Mouse (Mus musculus) heart, embryonic 16.5 days (tissue): ENCODE results near the gene Gm20388. TPM values are rescaled to one million over a fixed set of nuclear protein-coding genes. Genes with fewer than 3 reads are reported as not detected.

Experiments used
- ATAC-seq: fragments of 200-750 bp; cut with Nextera tagmentation; replicated peaks from 2 replicates; pipeline ENCODE4 v1.8.0; 2017; ENCODE audit warnings: moderate number of reproducible peaks; ENCODE audit not compliant: insufficient read depth, low FRiP score; ENCODE audit errors: extremely low read depth
- H3K27ac ChIP-seq: fragments of 300-500 bp; sonication (generic); 2 replicates; pipeline ENCODE4 v1.5.1; 2014; ENCODE audit warnings: mild to moderate bottlenecking, low read length, control low read depth, moderate library complexity
- H3K27me3 ChIP-seq: fragments of 300-500 bp; sonication (generic); 2 replicates; pipeline ENCODE4 v1.6.1; 2014; ENCODE audit warnings: low read length, mixed read lengths; ENCODE audit not compliant: control insufficient read depth, insufficient read depth
- H3K36me3 ChIP-seq: fragments of 300-500 bp; sonication (generic); 2 replicates; pipeline ENCODE4 v1.6.1; 2014; ENCODE audit not compliant: control insufficient read depth, insufficient read depth
- H3K4me1 ChIP-seq: fragments of 300-500 bp; sonication (generic); 2 replicates; pipeline ENCODE4 v1.6.1; 2014; ENCODE audit warnings: low read length, mixed read lengths; ENCODE audit not compliant: control insufficient read depth, insufficient read depth
- H3K4me2 ChIP-seq: fragments of 300-500 bp; sonication (generic); 2 replicates; pipeline ENCODE4 v1.6.1; 2014; ENCODE audit warnings: low read depth, mild to moderate bottlenecking, control low read depth, low read length
- H3K4me3 ChIP-seq: fragments of 300-500 bp; sonication (generic); 2 replicates; pipeline ENCODE4 v1.5.1; 2014; ENCODE audit warnings: mild to moderate bottlenecking, control low read depth, low read length
- H3K9ac ChIP-seq: fragments of 300-500 bp; sonication (generic); 2 replicates; pipeline ENCODE4 v1.6.1; 2014; ENCODE audit warnings: low read length, control low read depth
- H3K9me3 ChIP-seq: fragments of 300-500 bp; sonication (generic); replicated peaks from 2 replicates; pipeline ENCODE4 v1.6.1; 2016; ENCODE audit warnings: low read length; ENCODE audit not compliant: control insufficient read depth
- WGBS: fragments of 180-500 bp; shearing (Covaris S2); extraction: QIAGEN DNeasy Blood & Tissue Kit; methylation state at CpG from one replicate; pipeline ENCODE4 v1.1.7; 2014; 5-methylcytosine and 5-hydroxymethylcytosine counted together
- polyA plus RNA-seq: library from polyadenylated mRNA; unstranded; fragments of >200 nt; fragmentation: Nextera tagmentation; extraction: Ambion mirVana; gene quantifications from 2 replicates; pipeline ENCODE4 v1.2.1, GENCODE M21; 2015

Gm20388 gene
- polyA plus RNA-seq, 1 experiment from 2014 or later = 4.5 TPM

DNA sequence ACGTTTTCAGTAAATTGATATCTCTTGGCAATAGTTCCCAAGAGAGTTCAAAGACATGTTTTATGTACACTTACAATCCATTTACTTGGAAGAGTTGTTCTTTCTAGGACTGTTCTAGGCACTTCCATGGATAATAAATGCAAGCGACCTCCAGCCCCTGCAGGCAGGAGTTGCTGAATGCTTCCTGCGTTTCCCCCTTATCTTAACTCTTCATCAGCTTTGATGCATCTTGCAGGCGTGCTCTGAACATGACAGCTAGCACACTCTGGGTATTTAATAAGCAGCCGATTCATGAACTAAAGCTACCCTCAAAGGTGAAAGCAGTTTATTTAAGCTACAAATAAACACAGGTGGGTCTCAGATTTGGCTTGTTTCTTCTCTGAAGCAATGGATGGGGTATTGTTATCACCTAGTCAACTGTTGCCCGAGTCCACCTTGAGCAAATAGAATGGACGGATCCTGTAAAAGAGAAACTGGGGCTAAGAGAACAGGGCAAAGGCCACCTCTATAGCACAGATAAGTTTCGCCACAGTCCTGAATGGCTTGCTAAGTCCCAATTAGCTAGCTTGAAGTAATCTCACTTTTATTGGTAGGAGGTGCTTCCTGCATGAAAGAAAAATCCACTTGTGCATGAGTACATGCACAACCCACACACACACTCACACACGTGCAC, 818.0 kb downstream of the Gm20388 start:
- WGBS = 59% methylated on average over 9 of the region's 9 CpGs
- no peak overlapping the region for H3K9ac ChIP-seq
- no peak overlapping the region for H3K27ac ChIP-seq
- no peaks in the 10 kb centered on the region for H3K36me3 ChIP-seq
- H3K4me3 ChIP-seq = no peak overlapping the region
- peaks cover 8% of the 10 kb centered on the region for H3K27me3 ChIP-seq
- no peak overlapping the region for H3K4me2 ChIP-seq
- H3K9me3 ChIP-seq = no peaks in the 10 kb centered on the region
- no peak for ATAC-seq
- no peaks in the 10 kb centered on the region for H3K4me1 ChIP-seq

DNA sequence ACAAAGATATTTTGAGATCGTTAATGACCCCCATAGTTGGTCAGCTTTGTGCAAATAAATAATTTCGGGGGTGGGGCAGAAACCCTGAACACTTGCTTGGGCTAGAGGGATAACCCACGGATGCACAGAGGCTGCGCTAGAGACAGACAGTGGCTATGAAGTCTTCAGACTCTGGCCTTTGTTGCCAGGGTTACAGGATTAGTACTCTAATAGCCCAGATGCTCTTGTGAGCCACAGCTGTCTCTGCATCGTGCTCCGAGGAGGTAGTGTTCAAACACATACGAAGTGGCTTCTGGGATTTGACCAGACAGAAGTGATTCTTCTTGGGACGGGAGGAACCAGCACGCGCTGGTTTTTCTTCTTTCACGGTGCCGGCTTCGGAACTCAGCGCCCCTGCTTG, 820.9 kb downstream of the Gm20388 start:
- Histone ChIP-seq H3K27ac (no peak overlapping the region), H3K4me3 (no peak overlapping the region), H3K36me3 (no peaks in the 10 kb centered on the region), H3K9ac (no peak overlapping the region), H3K27me3 (peaks cover 16% of the 10 kb centered on the region), H3K4me2 (no peak overlapping the region), H3K9me3 (no peaks in the 10 kb centered on the region), H3K4me1 (peaks cover 8% of the 10 kb centered on the region)
- ATAC-seq = no peak
- WGBS = 46% methylated on average over 14 of the region's 14 CpGs

DNA sequence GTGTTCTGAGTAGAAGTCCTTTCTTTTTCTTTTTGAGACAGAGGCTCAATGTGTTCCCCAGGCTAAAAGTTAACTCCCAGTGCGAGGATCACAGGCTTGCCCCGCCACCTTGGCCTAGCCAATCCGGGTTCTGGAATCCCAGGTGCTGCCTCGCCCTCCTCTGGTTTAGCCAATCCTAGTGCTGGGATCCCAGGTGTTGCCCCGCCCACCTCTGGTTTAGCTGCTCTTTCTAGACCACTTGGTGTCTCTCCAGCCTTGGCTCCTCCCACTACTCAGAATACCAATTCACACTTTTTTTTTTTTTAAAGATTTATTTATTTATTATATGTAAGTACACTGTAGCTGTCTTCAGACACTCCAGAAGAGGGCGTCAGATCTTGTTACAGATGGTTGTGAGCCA, 821.4 kb downstream of the Gm20388 start:
- 55% methylated on average over 5 of the region's 6 CpGs for WGBS
- Histone ChIP-seq H3K4me3 (no peak overlapping the region), H3K27me3 (peaks cover 19% of the 10 kb centered on the region), H3K9me3 (no peaks in the 10 kb centered on the region), H3K4me1 (peaks cover 8% of the 10 kb centered on the region), H3K9ac (no peak overlapping the region), H3K36me3 (no peaks in the 10 kb centered on the region), H3K27ac (no peak overlapping the region), H3K4me2 (no peak overlapping the region)
- ATAC-seq = no peak

DNA sequence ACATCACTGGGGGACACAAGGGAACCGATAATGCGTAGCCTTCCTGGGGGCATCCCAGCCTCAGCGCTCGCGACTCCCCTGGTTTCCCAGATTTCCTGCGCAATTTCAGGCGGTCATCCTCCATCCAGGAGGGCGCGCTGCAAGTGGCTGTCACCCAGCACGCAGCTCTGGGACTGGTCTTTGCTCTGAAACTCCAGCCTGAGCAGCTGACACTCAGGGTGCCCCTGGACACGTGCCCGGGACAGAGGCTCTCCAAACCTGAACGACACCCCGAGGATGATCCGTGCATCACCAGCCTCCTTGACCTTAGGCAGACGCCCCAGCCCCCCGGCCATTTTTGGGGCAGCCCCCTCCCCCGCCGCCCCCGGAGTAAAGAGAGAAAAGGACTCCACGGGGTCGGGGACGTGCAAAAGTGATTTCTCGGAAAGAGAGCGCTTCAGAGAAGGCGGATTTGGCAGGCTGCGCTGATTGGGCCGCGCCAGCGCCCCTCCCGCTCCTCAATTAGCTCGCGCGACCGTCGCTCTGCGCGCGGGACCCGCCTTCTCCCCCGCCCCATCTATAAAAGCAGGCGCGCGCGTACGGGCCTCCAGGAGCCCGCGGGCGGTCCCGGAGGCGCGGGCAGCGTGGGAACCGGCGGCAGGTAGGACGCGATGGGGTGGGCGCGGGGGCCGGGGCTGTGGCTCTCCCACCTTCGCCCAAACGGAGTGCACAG, 825.3 kb downstream of the Gm20388 start, which contains the start of gene Irf8:
Gene Irf8 (plus strand): TSS at position 589 of the 712 bp plus-strand sequence.
- H3K4me2 ChIP-seq = peak within 1 kb of the TSS; percentile 99
- peaks cover 29% of the 10 kb centered on the region for H3K27me3 ChIP-seq
- H3K4me3 ChIP-seq = peak within 1 kb of the TSS; percentile 65
- peak within 1 kb of the TSS; percentile 46; the same call in 1 of the 2 replicates for H3K27ac ChIP-seq
- no peaks in the 10 kb centered on the region for H3K9me3 ChIP-seq
- peak; percentile 96 for ATAC-seq
- H3K36me3 ChIP-seq = no peaks in the 10 kb centered on the region
- peak within 1 kb of the TSS; percentile 73 for H3K9ac ChIP-seq
- peaks cover 8% of the 10 kb centered on the region for H3K4me1 ChIP-seq
- WGBS = under 1% methylated on average over 52 of the region's 62 CpGs

DNA sequence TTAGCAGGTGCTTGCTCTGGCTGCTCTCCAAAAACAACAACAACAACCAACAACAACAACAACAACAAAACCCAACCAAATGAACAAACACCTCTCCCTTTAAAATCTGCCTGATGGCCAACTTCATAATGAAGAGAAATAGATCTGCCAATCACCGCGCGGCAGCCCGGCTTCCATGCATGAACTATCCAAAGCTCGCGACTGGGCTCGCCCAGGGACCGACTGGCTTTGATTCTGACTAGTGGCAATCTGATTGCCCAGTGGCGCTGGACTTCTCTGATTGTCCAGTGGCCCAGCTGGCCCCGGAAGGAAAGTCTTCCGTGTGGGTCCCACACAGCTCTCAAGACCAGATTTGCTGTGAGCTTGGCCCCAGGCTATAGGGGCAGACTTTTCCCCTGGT, 825.8 kb downstream of the Gm20388 start:
- no peak overlapping the region for H3K27ac ChIP-seq
- H3K4me3 ChIP-seq = peak overlapping the region; percentile 65
- peak; percentile 34; the same call in 1 of the 2 replicates for ATAC-seq
- 5% methylated on average over 11 of the region's 11 CpGs for WGBS
- no peaks in the 10 kb centered on the region for H3K9me3 ChIP-seq
- peaks cover 27% of the 10 kb centered on the region for H3K27me3 ChIP-seq
- H3K4me1 ChIP-seq = peaks cover 8% of the 10 kb centered on the region
- H3K9ac ChIP-seq = peak overlapping the region; percentile 73
- peak overlapping the region; percentile 99 for H3K4me2 ChIP-seq
- no peaks in the 10 kb centered on the region for H3K36me3 ChIP-seq

DNA sequence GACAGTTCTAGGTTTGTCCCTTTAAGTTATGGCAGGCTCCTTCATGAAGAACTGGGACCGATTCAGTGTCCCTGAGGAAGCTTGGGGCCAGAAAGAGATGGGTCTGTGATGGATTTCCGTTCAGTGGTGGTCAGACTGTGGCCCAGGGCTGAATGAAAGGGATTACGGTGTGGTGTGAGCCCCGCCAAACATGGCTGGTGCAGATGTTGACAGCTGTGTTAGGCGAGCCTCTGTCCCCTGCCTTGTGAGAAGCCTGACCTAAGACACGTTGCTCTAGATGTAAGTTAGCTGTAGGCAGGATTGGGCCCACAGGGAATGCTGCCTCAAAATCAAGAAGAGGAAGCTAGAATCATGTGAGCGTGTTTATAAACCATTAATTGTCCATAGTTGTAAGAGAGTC, 826.5 kb downstream of the Gm20388 start:
- peaks cover 27% of the 10 kb centered on the region for H3K27me3 ChIP-seq
- H3K27ac ChIP-seq = no peak overlapping the region
- H3K36me3 ChIP-seq = no peaks in the 10 kb centered on the region
- no peak for ATAC-seq
- H3K9ac ChIP-seq = peak overlapping the region; percentile 73
- peak overlapping the region; percentile 65 for H3K4me3 ChIP-seq
- H3K4me1 ChIP-seq = peaks cover 8% of the 10 kb centered on the region
- 51% methylated on average over 7 of the region's 7 CpGs for WGBS
- peak overlapping the region; percentile 99 for H3K4me2 ChIP-seq
- H3K9me3 ChIP-seq = no peaks in the 10 kb centered on the region

DNA sequence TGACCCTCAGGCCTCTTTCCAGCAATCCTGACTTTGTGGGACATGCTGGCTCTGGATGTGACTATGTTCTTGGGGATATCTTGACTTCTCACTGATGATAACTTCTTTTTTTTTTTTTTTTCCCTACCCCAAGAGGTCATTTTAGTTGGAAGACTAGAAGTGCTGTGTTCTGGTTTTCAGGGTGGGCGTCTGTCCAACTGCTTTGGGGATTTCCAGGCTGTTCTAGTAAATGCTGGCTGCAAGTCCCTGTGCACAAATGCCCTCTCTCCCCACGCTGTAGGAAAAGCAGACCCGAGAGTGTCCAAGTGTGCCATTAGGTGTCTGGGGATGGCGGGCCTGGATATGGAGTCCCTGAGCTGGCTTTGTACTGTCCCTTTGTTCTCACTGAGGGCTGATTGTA, 828.1 kb downstream of the Gm20388 start:
- WGBS = 60% methylated on average over 4 of the region's 4 CpGs
- Histone ChIP-seq H3K9me3 (no peaks in the 10 kb centered on the region), H3K36me3 (no peaks in the 10 kb centered on the region), H3K27me3 (peaks cover 23% of the 10 kb centered on the region), H3K27ac (no peak overlapping the region), H3K4me1 (peaks cover 8% of the 10 kb centered on the region), H3K4me3 (no peak overlapping the region), H3K9ac (no peak overlapping the region), H3K4me2 (peak overlapping the region; percentile 99)
- no peak for ATAC-seq

DNA sequence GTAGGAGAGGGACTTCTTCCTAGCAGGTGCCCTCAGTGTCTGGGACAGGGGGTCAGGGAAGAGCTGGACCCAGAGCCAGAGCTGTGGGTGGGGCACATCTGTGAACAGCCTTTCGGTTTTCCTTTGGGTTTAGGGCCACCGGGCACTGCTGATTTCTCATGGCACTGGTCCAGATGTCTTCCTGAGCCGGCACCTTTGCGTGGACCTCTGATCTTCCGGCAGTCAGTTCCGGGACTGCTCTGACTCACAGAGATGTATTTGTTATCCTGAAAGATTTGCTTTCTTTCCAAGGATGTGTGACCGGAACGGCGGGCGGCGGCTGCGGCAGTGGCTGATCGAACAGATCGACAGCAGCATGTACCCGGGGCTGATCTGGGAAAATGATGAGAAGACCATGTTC, 828.9 kb downstream of the Gm20388 start:
- peaks cover 20% of the 10 kb centered on the region for H3K27me3 ChIP-seq
- peaks cover 8% of the 10 kb centered on the region for H3K4me1 ChIP-seq
- no peak overlapping the region for H3K9ac ChIP-seq
- no peak overlapping the region for H3K27ac ChIP-seq
- peak overlapping the region; percentile 16; the same call in 1 of the 2 replicates for H3K4me3 ChIP-seq
- ATAC-seq = no peak
- 59% methylated on average over 15 of the region's 15 CpGs for WGBS
- H3K4me2 ChIP-seq = peak overlapping the region; percentile 17
- H3K9me3 ChIP-seq = no peaks in the 10 kb centered on the region
- no peaks in the 10 kb centered on the region for H3K36me3 ChIP-seq

DNA sequence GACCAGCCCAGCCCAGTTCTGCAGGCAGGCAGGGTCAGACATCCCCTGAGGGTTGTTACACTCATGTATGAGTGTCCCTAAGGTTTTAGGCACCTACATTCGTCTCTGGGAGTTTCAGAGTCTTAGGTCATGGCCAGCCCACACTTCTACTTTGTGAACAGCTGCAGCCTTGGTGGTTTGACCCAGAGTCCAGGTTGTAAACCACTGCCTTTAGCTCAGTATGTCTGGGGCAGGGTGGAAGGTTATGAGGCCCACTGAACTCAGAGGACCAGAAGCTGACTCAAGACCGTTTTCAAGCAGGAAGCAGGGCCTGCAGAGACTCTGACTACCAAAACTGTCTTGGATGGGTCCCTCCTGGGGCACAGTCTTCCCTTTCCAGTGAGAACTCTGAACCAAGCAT, 829.9 kb downstream of the Gm20388 start:
- H3K27ac ChIP-seq = no peak overlapping the region
- no peak overlapping the region for H3K9ac ChIP-seq
- peaks cover 7% of the 10 kb centered on the region for H3K4me1 ChIP-seq
- H3K9me3 ChIP-seq = no peaks in the 10 kb centered on the region
- no peak for ATAC-seq
- WGBS = 44% methylated on average over 2 of the region's 2 CpGs
- H3K36me3 ChIP-seq = no peaks in the 10 kb centered on the region
- H3K4me3 ChIP-seq = no peak overlapping the region
- H3K4me2 ChIP-seq = no peak overlapping the region
- H3K27me3 ChIP-seq = peaks cover 14% of the 10 kb centered on the region
